Mouse (Mus musculus) embryonic facial prominence, embryonic 11.5 days (tissue): ENCODE results near the gene Atp10a. TPM values are rescaled to one million over a fixed set of nuclear protein-coding genes. Genes with fewer than 3 reads are reported as not detected.
A peak's percentile ranks its signal among the peaks of the same experiment; 100 is the strongest.

Source experiments
- ATAC-seq: fragments of 200-750 bp; cut with Nextera tagmentation; replicated peaks from 2 replicates; pipeline ENCODE4 v1.8.0; 2017; ENCODE audit warnings: low read depth; ENCODE audit not compliant: insufficient number of reproducible peaks, low FRiP score, low TSS enrichment
- DNase-seq: peaks from one replicate; pipeline ENCODE4 v3.0.0-alpha.2; 2015; ENCODE audit warnings: low spot score
- H3K27ac ChIP-seq: fragments of 300-500 bp; sonication (generic); replicated peaks from 2 replicates; pipeline ENCODE4 v1.5.1; 2014; ENCODE audit warnings: mild to moderate bottlenecking, low read depth, low read length, control low read depth
- H3K27me3 ChIP-seq: fragments of 300-500 bp; sonication (generic); 2 replicates; pipeline ENCODE4 v1.6.1; 2014; ENCODE audit warnings: mild to moderate bottlenecking, low read length, moderate library complexity, mixed read lengths; ENCODE audit not compliant: control insufficient read depth, insufficient read depth
- H3K36me3 ChIP-seq: fragments of 300-500 bp; sonication (generic); replicated peaks from 2 replicates; pipeline ENCODE4 v1.6.1; 2014; ENCODE audit warnings: low read depth, mild to moderate bottlenecking, low read length, moderate library complexity, mixed read lengths; ENCODE audit not compliant: control insufficient read depth, insufficient read depth
- H3K4me1 ChIP-seq: fragments of 300-500 bp; sonication (generic); 2 replicates; pipeline ENCODE4 v1.6.1; 2014; ENCODE audit warnings: low read length, mixed read lengths; ENCODE audit not compliant: control insufficient read depth, insufficient read depth
- H3K4me2 ChIP-seq: fragments of 300-500 bp; sonication (generic); 2 replicates; pipeline ENCODE4 v1.6.1; 2014; ENCODE audit warnings: low read depth, mild to moderate bottlenecking, control low read depth, low read length, moderate library complexity
- H3K4me3 ChIP-seq: fragments of 300-500 bp; sonication (generic); 2 replicates; pipeline ENCODE4 v1.5.1; 2014; ENCODE audit warnings: low read depth, low read length, control low read depth
- H3K9ac ChIP-seq: fragments of 300-500 bp; sonication (generic); replicated peaks from 2 replicates; pipeline ENCODE4 v1.6.1; 2014; ENCODE audit warnings: mild to moderate bottlenecking, control low read depth, low read length
- H3K9me3 ChIP-seq: fragments of 300-500 bp; sonication (generic); replicated peaks from 2 replicates; pipeline ENCODE4 v1.6.1; 2016; ENCODE audit warnings: mild to moderate bottlenecking, low read length, inconsistent platforms, mixed read lengths; ENCODE audit not compliant: control insufficient read depth
- WGBS: fragments of 180-500 bp; shearing (Covaris S2); extraction: QIAGEN DNeasy Blood & Tissue Kit; methylation state at CpG from one replicate; pipeline ENCODE4 v1.1.7; 2014; 5-methylcytosine and 5-hydroxymethylcytosine counted together
- polyA plus RNA-seq: library from polyadenylated mRNA; unstranded; fragments of >200 nt; fragmentation: Nextera tagmentation; extraction: Ambion mirVana; gene quantifications from 2 replicates; pipeline ENCODE4 v1.2.1, GENCODE M21; 2014

Atp10a gene
- 1.9 and 2.5 TPM in 2 replicates for polyA plus RNA-seq

DNA sequence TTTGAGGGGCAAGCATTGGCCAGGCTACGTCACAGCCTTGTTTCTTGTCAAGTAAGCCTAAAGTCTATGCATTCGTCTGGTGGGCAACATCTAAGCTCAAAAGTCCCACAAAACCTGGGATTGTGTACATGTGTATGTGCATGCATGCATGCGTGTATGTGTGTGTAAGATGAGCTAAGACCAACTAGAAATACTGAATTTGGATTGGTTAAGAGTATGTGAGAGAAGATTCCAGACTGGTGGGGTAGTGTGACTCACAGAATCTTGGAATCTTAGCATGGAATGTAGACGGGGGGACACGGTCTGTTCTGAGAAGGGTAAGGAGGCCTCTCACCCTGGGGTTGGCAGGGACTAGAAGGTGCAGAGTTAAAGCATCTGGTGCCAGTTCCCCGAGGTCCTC is at the start of gene Atp10a:
Gene Atp10a (plus strand): TSS at position 301 of the 400 bp plus-strand sequence.
- Histone ChIP-seq H3K9me3 (no peaks in the 10 kb centered on the region), H3K4me3 (no peak within 1 kb of the TSS), H3K4me2 (no peak within 1 kb of the TSS), H3K9ac (no peak within 1 kb of the TSS), H3K27ac (no peak within 1 kb of the TSS), H3K4me1 (no peaks in the 10 kb centered on the region), H3K36me3 (no peaks in the 10 kb centered on the region), H3K27me3 (no peaks in the 10 kb centered on the region)
- DNase-seq: no peak
- WGBS: 84% methylated on average over 6 of the region's 6 CpGs
- no peak for ATAC-seq

DNA sequence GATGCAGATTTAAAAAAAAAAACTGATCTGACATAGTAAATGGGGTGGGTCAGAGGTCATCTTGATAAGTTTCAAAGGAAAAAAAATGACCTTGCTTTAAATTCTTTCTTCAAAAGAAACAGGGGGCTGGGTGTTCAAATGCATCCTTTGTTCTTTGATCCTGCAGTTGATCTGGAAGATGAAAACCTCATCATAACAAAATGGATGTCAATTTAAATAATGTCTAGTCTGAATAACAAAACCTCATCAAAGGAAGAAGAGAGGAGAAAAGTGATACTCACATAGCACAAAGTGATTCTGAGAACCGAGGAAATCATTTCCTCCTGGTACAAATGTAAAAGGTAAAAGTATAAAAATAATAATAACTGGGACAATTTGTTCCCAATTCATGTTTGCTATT is 37.9 kb upstream of the Atp10a start:
- no peaks in the 10 kb centered on the region for H3K36me3 ChIP-seq
- H3K27me3 ChIP-seq: no peaks in the 10 kb centered on the region
- no peak overlapping the region for H3K9ac ChIP-seq
- no peaks in the 10 kb centered on the region for H3K4me1 ChIP-seq
- 52% methylated on average over 1 of the region's 1 CpGs for WGBS
- no peak overlapping the region for H3K27ac ChIP-seq
- no peaks in the 10 kb centered on the region for H3K9me3 ChIP-seq
- peak; percentile 10 for DNase-seq
- H3K4me3 ChIP-seq: no peak overlapping the region
- H3K4me2 ChIP-seq: no peak overlapping the region
- ATAC-seq: no peak

DNA sequence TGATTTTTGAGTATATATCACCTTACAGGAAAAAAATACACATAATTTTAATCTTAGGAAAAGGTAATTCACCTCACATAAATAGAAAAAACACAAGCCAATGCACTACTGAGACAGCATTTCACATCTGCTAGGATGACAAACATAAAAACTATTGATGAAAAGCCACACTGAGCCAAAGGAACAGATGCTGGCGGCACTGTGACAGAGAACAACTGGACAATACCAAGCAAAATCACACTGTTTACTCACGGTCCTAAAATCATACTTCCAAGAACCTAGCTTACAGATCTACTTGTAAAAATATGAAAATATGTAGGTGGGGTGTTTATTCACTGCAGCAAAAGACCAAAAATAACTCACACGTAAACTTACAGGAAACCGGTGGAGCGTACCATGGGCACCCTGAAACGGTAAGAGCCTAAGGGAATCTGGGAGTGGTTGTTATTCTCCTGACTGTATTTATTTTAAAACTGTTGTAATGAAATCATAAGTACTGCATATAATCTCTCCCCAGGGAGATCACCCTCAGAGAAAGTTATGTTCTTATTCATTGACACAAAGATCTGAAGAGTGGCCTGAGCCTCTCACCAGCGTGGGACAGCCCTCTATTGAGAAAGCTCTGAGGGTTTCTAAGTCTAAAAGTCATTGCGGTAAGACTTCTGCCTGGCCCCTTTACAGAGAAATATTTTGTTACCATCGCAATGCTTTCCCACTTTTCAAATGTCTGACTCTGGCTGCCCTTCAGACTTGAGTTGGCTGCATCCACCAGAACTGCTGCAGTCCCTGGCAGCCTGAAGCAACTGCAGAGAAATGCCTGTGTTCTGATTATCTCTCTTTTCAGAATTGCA is 29.4 kb upstream of the Atp10a start:
- 67% methylated on average over 9 of the region's 9 CpGs for WGBS
- Histone ChIP-seq H3K27me3 (no peaks in the 10 kb centered on the region), H3K4me2 (no peak overlapping the region), H3K9me3 (no peaks in the 10 kb centered on the region), H3K9ac (no peak overlapping the region), H3K36me3 (no peaks in the 10 kb centered on the region), H3K4me1 (no peaks in the 10 kb centered on the region), H3K4me3 (no peak overlapping the region), H3K27ac (no peak overlapping the region)
- ATAC-seq (no peak), DNase-seq (no peak)

DNA sequence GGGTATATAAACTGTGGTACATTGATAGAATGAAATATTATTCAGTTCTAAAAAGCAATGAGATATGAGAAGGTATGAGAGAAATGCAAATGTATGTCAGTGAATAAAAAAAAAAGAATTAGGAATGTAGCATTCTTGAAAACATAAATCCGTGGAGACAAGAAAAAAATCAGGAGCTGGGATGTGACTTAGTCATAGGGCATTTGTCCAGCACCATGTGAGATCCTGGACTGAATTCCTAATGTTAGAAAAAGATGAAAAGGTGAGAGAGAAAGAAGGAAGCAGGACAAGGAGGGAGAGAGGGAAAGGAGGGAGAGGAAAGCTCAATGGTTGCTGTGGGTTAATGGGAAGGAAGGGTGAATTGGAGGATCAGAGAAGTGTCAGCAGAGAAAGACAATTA is 28.6 kb upstream of the Atp10a start:
- Histone ChIP-seq H3K27ac (no peak overlapping the region), H3K36me3 (no peaks in the 10 kb centered on the region), H3K4me3 (no peak overlapping the region), H3K27me3 (no peaks in the 10 kb centered on the region), H3K4me1 (no peaks in the 10 kb centered on the region), H3K4me2 (no peak overlapping the region), H3K9me3 (no peaks in the 10 kb centered on the region), H3K9ac (no peak overlapping the region)
- 77% methylated on average over 1 of the region's 1 CpGs for WGBS
- no peak for DNase-seq
- no peak for ATAC-seq

DNA sequence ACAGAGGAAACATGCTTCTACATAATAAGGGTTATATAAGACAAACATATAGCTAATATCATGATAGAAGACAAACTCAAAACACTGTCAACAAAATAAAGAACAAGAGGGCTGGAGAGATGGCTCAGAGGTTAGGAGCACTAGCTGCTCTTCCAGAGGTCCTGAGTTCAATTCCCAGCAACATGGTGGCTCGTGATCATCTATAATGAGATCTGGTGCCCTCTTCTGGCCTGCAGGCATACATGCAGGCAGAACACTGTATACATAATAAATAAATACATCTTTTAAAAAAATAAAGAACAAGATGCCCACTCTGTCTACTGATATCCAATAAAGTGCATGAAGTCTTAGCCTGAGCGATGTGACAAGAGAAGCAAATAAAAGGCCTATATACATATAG is 26.7 kb upstream of the Atp10a start:
- Histone ChIP-seq H3K4me2 (no peak overlapping the region), H3K9ac (no peak overlapping the region), H3K4me1 (no peaks in the 10 kb centered on the region), H3K36me3 (no peaks in the 10 kb centered on the region), H3K27ac (no peak overlapping the region), H3K27me3 (no peaks in the 10 kb centered on the region), H3K4me3 (no peak overlapping the region), H3K9me3 (no peaks in the 10 kb centered on the region)
- WGBS: 84% methylated on average over 2 of the region's 2 CpGs
- no peak for ATAC-seq
- no peak for DNase-seq

DNA sequence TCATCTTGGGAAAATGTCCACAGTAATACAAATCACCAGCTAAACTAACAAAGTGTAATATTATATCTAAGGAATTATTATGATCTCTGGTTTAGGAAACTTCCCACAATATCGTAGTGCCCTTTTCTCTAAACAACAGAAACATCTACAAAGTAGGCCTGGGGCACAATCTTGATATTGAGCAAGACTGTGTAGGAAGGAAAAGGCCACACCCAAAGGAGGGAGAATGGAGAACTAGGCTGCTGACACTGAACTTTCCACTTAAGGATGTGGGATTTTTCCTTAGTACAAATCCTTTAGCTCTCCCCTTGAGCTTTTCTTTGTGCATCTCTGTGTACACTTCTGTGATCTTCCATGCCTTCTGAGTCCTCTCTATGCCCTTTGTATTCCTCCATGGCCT is 22.3 kb upstream of the Atp10a start:
- no peak overlapping the region for H3K4me3 ChIP-seq
- H3K4me1 ChIP-seq: no peaks in the 10 kb centered on the region
- H3K27me3 ChIP-seq: no peaks in the 10 kb centered on the region
- no peak overlapping the region for H3K4me2 ChIP-seq
- DNase-seq: no peak
- ATAC-seq: no peak
- no peak overlapping the region for H3K27ac ChIP-seq
- no peaks in the 10 kb centered on the region for H3K9me3 ChIP-seq
- no peaks in the 10 kb centered on the region for H3K36me3 ChIP-seq
- WGBS: 81% methylated on average over 1 of the region's 1 CpGs
- H3K9ac ChIP-seq: no peak overlapping the region

DNA sequence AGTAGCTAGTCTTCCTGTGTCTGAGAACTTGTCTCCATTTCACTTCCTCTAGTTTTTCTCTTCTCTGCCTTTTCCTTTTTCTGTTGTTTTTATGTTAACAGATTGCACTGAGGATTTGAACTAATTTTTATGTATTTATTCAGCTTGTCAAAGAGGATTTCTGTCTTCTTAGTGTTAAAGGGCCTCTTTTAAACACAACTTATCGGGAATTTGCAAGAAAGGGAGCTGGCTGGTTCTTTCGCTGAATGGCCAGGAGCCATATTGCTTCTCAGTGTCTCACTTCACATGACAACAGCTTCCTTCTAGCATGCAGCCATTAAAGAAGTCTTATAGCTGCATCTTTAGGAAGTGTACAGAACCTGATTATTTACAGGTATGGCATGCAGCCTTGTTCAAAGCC is 16.3 kb upstream of the Atp10a start:
- H3K4me3 ChIP-seq: no peak overlapping the region
- WGBS: 94% methylated on average over 2 of the region's 2 CpGs
- DNase-seq (no peak), ATAC-seq (no peak)
- no peaks in the 10 kb centered on the region for H3K27me3 ChIP-seq
- H3K4me1 ChIP-seq: no peaks in the 10 kb centered on the region
- no peaks in the 10 kb centered on the region for H3K36me3 ChIP-seq
- H3K9me3 ChIP-seq: no peaks in the 10 kb centered on the region
- no peak overlapping the region for H3K4me2 ChIP-seq
- H3K9ac ChIP-seq: no peak overlapping the region
- no peak overlapping the region for H3K27ac ChIP-seq

DNA sequence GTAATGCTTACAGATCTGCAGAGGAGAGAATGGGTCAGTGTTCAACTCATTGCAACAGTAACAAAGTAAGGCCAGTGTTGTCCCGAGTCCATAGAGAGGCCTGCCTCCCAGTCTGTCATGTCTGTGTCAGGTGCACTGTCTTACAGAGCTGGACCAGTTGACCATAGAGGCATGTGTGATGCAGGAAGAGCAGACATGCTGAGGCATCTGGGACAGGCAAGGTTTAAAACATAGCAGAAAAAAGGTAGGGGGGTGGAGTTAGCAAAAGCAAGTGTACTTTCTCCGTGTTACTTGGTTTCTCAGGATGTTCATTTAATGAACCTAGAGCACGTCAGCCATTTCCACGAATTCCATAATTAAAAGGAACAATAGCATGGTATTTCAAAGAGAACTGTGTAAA is 15.5 kb upstream of the Atp10a start:
- no peak overlapping the region for H3K27ac ChIP-seq
- 75% methylated on average over 4 of the region's 4 CpGs for WGBS
- DNase-seq (no peak), ATAC-seq (no peak)
- no peaks in the 10 kb centered on the region for H3K4me1 ChIP-seq
- no peak overlapping the region for H3K9ac ChIP-seq
- no peak overlapping the region for H3K4me3 ChIP-seq
- no peaks in the 10 kb centered on the region for H3K36me3 ChIP-seq
- no peaks in the 10 kb centered on the region for H3K27me3 ChIP-seq
- no peaks in the 10 kb centered on the region for H3K9me3 ChIP-seq
- H3K4me2 ChIP-seq: no peak overlapping the region
